Mouse (Mus musculus): ENCODE results near the gene Zfp618.
A peak's percentile ranks its signal among the peaks of the same experiment; 100 is the strongest.

Gene Zfp618

DNA sequence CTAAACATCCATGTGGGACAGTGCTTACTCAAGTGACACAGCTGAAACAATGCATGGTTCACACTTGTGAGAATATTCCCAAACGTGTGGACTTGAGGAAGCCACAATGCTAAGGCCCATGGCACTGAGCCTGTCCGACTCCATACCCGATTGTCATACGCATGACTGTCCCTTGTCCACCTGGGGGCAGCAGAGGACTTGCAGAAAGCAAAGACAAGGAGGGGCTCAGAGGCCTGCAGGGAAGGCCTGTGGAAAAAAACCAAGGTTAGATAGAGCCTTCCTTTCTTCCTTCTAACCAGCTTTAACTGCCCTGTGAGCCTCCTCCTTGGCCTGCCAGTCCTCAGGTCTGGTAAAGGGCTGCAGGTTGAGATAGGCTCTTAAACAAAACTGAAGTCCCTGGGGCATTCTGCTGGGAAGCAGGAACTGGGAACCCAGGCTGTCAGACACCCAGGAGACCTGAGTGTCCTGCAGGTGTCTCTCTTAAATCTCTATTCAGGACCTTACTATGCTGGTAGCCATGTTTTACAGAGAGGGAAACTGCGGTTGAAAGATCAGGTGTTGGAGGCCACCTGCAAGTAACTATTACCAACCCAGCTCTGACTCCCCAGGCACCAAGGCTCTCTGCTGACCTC, 193.7 kb downstream of the Zfp618 start:
- peak; percentile 92 to 96 for DNase-seq

DNA sequence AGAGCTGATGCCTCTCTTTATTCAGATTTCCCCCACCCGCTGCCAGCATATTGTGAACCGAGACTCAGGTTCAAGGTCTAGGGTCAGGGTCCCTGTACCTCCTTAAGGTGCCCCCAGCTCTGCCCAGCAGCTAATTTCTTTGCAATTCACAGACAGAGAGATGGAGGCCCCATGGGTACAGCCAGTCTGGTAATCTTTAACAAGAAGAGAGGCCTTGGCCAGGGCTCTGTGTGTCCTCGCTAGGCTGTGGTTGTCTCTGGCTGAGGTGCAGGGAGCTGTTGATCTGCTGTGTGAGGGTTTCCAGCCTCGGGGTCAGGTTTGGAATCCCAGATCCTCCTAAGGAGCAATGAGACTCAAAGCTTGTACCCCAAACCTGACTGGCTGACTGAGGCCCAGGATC, 200.3 kb downstream of the Zfp618 start:
- DNase-seq: peak; percentile 67 to 78

DNA sequence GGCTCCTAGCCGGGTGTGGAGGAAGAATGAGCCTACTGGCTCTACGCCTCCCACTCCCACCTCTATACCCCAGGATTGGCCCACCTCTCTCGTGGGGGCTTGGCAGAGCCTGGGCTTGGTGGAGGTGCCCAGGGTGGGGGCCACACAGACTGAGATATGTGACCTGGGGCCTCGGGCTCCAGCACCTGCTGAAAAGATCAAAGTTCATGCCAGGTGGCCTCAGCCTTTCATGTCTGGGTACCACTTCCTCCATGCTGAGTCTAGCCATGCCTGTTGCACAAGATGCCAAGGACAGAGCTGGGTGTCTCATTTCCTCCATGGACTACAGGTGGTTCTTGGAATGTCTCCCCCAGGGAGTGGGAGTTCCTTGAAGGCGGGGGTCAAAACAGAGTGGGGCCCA, 200.9 kb downstream of the Zfp618 start:
- no peak for DNase-seq

DNA sequence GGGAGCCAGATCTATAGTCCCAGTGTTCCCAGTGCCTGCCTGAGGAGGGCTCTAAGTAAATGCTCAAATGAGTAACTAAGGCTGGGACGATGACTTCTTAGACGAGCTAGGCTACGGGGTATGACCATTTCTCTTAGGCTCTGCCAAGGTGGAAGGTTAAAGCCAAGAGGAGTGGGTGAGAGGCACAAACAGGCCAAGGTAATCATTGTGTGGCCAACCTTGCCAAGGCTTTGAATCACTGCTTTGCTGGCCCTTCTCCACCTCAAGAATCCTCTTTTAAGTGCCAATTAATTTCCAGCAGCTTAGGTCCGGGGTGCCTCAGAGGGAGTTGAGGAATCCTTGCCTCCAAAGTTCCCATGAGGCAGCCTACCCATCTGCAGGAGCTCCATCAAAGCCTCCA, 204.7 kb downstream of the Zfp618 start:
- peak; percentile 67 to 71 for DNase-seq

DNA sequence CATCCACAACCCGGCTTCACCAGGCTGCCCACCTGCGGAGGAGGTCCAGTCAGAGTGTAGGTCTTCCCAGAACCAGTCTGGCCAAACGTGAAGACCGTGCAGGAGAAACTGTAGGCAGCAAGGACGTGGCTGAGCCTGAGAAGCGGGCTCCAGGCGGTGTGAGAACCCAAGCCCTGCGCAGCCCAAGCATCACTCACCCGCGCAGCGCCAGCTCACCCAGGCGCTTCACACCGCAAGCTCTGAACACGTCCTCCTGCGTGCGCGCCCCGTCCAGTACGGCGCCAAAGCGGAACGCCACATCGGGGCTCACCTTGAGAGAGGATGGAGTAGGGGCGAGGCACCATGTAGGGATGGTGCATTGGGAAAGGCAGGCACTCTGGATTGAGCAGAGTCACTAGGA, 205.7 kb downstream of the Zfp618 start:
- DNase-seq: peak in 1 of 2 experiments; percentile 59

DNA sequence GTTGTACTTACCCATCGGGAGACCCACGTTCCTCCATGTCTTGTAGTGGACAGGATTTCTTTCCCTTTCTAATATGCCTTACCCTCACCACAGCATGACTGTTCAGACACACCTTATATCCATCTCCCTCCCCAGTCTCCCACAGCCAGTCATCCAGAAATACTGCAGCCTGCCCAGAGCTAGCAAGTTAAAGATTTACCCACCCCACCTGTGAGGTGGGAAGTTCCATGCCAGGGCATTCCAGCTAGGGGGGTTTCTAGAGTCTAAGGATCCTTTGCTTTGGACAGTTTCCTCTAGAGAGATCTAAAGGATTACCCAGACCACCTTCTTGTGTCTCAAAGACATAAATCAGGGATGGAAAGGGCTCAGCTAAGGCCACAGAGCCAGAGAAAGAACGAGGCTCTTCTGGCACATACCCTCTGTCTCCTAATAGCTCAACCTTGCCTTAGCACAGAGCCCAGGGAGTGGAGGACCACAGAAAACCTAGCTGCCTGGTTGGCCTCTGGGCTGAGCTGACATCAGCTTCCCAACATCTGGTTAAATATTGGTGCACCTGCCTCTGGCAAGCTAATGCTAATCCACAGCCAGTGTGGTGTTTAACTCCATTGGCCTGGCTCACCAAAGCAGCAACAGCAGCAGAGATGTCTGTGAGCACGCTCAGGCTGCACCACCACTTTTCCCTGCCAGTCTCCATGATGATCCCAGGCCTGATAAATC, 206.8 kb downstream of the Zfp618 start, which contains the start of gene Kif12:
Gene Kif12, minus strand, starts transcription at position 163 of the 717 bp plus-strand sequence.
- DNase-seq: peak; percentile 83 to 93

DNA sequence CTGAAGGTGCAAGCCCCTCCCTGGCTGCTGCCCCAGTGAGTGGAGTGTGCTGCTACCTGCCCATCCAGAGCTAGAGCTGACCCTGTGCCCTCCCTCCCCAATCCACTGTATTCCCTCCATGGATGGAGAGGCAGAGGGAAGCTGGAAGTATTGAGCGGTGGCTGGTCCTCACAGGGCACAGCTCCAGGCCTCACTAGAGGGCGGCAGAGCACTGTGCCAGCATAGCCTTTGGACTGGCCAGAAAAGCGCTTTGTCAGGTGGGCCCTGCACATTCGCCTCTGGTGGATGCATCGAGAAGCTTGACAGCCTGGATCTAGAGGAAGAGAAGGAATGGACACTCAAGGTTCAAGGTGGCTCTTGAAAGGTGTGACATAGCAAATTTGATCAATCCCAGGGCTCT, 216.2 kb downstream of the Zfp618 start:
- peak; percentile 76 to 89 for DNase-seq

DNA sequence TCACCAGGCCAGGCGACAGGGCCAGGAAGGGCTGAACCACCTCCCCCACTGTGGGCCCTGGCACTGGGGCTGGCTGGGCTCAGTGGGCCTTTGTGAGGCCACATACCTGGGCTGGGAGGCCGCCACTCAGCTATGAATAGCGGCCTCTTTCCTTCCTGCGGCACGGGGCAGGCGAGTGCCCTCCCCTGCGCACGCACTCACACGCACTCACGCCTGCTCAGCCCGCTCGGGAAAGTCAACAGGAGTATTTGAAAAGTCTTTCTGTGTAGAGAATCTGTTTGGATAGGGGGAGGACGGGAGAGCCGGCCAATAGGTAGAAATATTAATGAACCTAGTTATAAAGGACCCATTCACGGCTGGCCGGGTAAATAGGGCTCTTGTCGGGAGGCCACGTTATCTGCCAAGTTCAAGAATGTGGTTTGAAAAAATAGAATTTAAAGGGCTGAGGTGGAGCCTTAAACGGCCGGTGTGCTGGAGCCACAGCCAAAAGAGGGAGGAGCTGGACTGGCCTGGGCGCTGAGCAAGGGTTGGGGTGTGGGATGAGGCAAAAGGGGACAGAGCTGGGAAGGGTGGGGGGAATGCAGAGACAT, 221.0 kb downstream of the Zfp618 start:
- peak; percentile 36 to 40 for DNase-seq
